ENCODE assay signal across 18 mouse cellular contexts in the genomic region with DNA sequence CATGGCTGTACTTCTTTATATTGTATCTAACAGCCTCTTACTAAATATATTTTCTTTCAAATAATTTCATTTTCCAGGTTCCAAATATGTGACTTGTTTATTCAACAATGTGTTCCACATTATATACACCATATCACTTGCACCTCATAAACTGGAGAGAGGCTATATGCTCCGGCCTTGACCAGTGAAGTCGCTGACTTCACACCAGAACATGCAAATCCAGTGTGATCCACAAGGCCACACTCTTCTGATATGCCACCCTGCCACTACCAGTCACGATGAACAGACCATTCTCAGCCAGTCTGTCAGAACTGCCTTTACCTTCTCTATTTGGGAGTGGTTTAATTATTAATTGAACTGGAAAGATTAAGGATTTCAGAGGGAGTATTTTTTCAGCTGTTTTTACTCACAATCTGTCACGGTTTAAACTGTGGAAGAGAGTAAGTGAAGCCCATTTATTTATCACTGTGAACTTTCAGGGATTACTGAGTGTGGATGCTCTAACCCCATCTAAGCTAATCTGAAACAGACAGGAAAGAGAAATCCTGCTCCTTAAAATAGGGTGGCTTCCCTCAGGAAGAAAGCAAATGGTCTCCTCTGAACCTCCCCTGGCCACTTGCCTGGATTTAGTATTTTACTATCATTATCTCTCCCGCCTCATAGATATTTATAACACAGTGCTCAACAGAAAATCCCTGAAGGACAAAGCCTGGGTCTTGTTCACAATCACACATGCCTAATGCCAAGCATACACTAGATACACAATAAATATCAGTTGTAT.
DNase-seq lines count a peak whose midpoint lies in the region; ATAC-seq lines count a peak whose summit lies in the region.
"Had no signal": no experiment of that assay in that cellular context is flagged by ENCODE, and none has a peak within 500 bp of the region (broad histone marks: within the 10 kb centered on the region; RNA-seq: fewer than 3 reads in every experiment).

No protein-coding gene starts in this region.

- H3K9me3 ChIP-seq in embryonic facial prominence, embryonic 11.5 days (replicated peaks; ENCODE audit: control insufficient read depth, low read length), result no peaks in the 10 kb centered on the region
- H3K9me3 ChIP-seq in embryonic facial prominence, embryonic 10.5 days, result no peaks in the 10 kb centered on the region
- H3K9me3 ChIP-seq in kidney, embryonic 16.5 days (ENCODE audit: low read length), result no peaks in the 10 kb centered on the region
- no peaks in the 10 kb centered on the region for H3K9me3 ChIP-seq in kidney, embryonic 14.5 days (ENCODE audit: control insufficient read depth, low read length)
- no peaks in the 10 kb centered on the region for H3K9me3 ChIP-seq in midbrain, embryonic 11.5 days (ENCODE audit: control insufficient read depth, low read length)
- H3K9me3 ChIP-seq in midbrain, embryonic 16.5 days (replicated peaks; ENCODE audit: control insufficient read depth, low read length, poor library complexity, severe bottlenecking), result no peaks in the 10 kb centered on the region
- H3K9me3 ChIP-seq in intestine, embryonic 16.5 days (ENCODE audit: control insufficient read depth, low read length), result no peaks in the 10 kb centered on the region
- no peaks in the 10 kb centered on the region for H3K9me3 ChIP-seq in hindbrain, embryonic 14.5 days (ENCODE audit: control insufficient read depth, low read length)
- H3K9me3 ChIP-seq: hindbrain, embryonic 10.5 days had no signal

- H3K4me1 ChIP-seq in embryonic facial prominence, embryonic 11.5 days (ENCODE audit: control insufficient read depth, insufficient read depth, low read length), result no peaks in the 10 kb centered on the region
- peaks cover 6% of the 10 kb centered on the region; the same call in 1 of the 2 replicates for H3K4me1 ChIP-seq in embryonic facial prominence, embryonic 10.5 days
- no peaks in the 10 kb centered on the region for H3K4me1 ChIP-seq in kidney, embryonic 16.5 days (ENCODE audit: insufficient read depth, low read length)
- H3K4me1 ChIP-seq in kidney, embryonic 14.5 days (ENCODE audit: control insufficient read depth, insufficient read depth, low read length), result no peaks in the 10 kb centered on the region
- no peaks in the 10 kb centered on the region for H3K4me1 ChIP-seq in midbrain, embryonic 11.5 days (ENCODE audit: control insufficient read depth, insufficient read depth, low read length)
- H3K4me1 ChIP-seq in midbrain, embryonic 16.5 days (ENCODE audit: control insufficient read depth, insufficient read depth, low read length), result no peaks in the 10 kb centered on the region
- no peaks in the 10 kb centered on the region for H3K4me1 ChIP-seq in intestine, embryonic 16.5 days (ENCODE audit: control insufficient read depth, insufficient read depth, low read length)
- H3K4me1 ChIP-seq in hindbrain, embryonic 14.5 days (replicated peaks; ENCODE audit: control insufficient read depth, insufficient read depth, low read length), result no peaks in the 10 kb centered on the region
- H3K4me1 ChIP-seq: hindbrain, embryonic 10.5 days had no signal

- H3K36me3 ChIP-seq in embryonic facial prominence, embryonic 11.5 days (replicated peaks; ENCODE audit: control insufficient read depth, insufficient read depth, low read depth, low read length), result no peaks in the 10 kb centered on the region
- no peaks in the 10 kb centered on the region for H3K36me3 ChIP-seq in embryonic facial prominence, embryonic 10.5 days (replicated peaks)
- no peaks in the 10 kb centered on the region for H3K36me3 ChIP-seq in kidney, embryonic 16.5 days (ENCODE audit: insufficient read depth, low read length)
- H3K36me3 ChIP-seq in kidney, embryonic 14.5 days (ENCODE audit: control insufficient read depth, insufficient read depth, low read length), result no peaks in the 10 kb centered on the region
- no peaks in the 10 kb centered on the region for H3K36me3 ChIP-seq in midbrain, embryonic 11.5 days (ENCODE audit: control insufficient read depth, insufficient read depth, low read length)
- no peaks in the 10 kb centered on the region for H3K36me3 ChIP-seq in midbrain, embryonic 16.5 days (ENCODE audit: control insufficient read depth, insufficient read depth, low read length)
- H3K36me3 ChIP-seq in intestine, embryonic 16.5 days (ENCODE audit: control insufficient read depth, insufficient read depth, low read length), result no peaks in the 10 kb centered on the region
- no peaks in the 10 kb centered on the region for H3K36me3 ChIP-seq in hindbrain, embryonic 14.5 days (replicated peaks; ENCODE audit: control insufficient read depth, insufficient read depth)
- H3K36me3 ChIP-seq: hindbrain, embryonic 10.5 days had no signal

- peak; percentile 29 for DNase-seq in embryonic facial prominence, embryonic 11.5 days (ENCODE audit: low spot score)
- DNase-seq in embryonic facial prominence, embryonic 10.5 days (ENCODE audit: low spot score), result no peak
- peak; percentile 81 for DNase-seq in midbrain, embryonic 11.5 days (ENCODE audit: low spot score, missing footprints)
- DNase-seq in hindbrain, embryonic 14.5 days (ENCODE audit: low spot score), result no peak
- DNase-seq: adrenal gland, postnatal 36 days; cerebellum, adult 9-10 months; gastrocnemius, postnatal 10 days; lung, adult 2 months; spleen, adult 18-20 months; thymus, postnatal 4 days had no signal

- no peak overlapping the region for H3K27ac ChIP-seq in embryonic facial prominence, embryonic 11.5 days (replicated peaks; ENCODE audit: low read depth, low read length)
- no peak overlapping the region for H3K27ac ChIP-seq in embryonic facial prominence, embryonic 10.5 days (replicated peaks)
- H3K27ac ChIP-seq in kidney, embryonic 16.5 days (ENCODE audit: low read length), result no peak overlapping the region
- no peak overlapping the region for H3K27ac ChIP-seq in kidney, embryonic 14.5 days (ENCODE audit: low read depth, low read length)
- no peak overlapping the region for H3K27ac ChIP-seq in midbrain, embryonic 11.5 days (ENCODE audit: low read depth, low read length)
- H3K27ac ChIP-seq in midbrain, embryonic 16.5 days (ENCODE audit: low read length), result no peak overlapping the region
- no peak overlapping the region for H3K27ac ChIP-seq in intestine, embryonic 16.5 days (ENCODE audit: low read length)
- H3K27ac ChIP-seq in hindbrain, embryonic 14.5 days, result no peak overlapping the region
- H3K27ac ChIP-seq: hindbrain, embryonic 10.5 days had no signal

- no peak for ATAC-seq in embryonic facial prominence, embryonic 11.5 days (replicated peaks; ENCODE audit: insufficient number of reproducible peaks, low FRiP score, low TSS enrichment, low read depth)
- ATAC-seq in kidney, embryonic 16.5 days (ENCODE audit: low FRiP score, low TSS enrichment), result peak; percentile 74; the same call in 1 of the 2 replicates
- ATAC-seq in kidney, embryonic 14.5 days (ENCODE audit: low FRiP score, low TSS enrichment), result no peak
- ATAC-seq in midbrain, embryonic 11.5 days (ENCODE audit: low FRiP score), result no peak
- no peak for ATAC-seq in midbrain, embryonic 16.5 days
- peak; percentile 79 for ATAC-seq in intestine, embryonic 16.5 days
- ATAC-seq in hindbrain, embryonic 14.5 days (ENCODE audit: low FRiP score), result no peak
- ATAC-seq: activated CD4-positive, CD25-positive, alpha-beta regulatory T cell, adult 4 months; inflammation-experienced regulatory T-cells, adult 6 months had no signal

- no peak overlapping the region for H3K9ac ChIP-seq in embryonic facial prominence, embryonic 11.5 days (replicated peaks; ENCODE audit: low read length)
- H3K9ac ChIP-seq in kidney, embryonic 16.5 days (replicated peaks; ENCODE audit: low read length), result no peak overlapping the region
- H3K9ac ChIP-seq in kidney, embryonic 14.5 days (ENCODE audit: low read depth, low read length), result no peak overlapping the region
- H3K9ac ChIP-seq in midbrain, embryonic 11.5 days (ENCODE audit: low read length), result no peak overlapping the region
- H3K9ac ChIP-seq in midbrain, embryonic 16.5 days (ENCODE audit: low read depth, low read length), result no peak overlapping the region
- H3K9ac ChIP-seq in intestine, embryonic 16.5 days (ENCODE audit: low read depth, low read length), result no peak overlapping the region
- H3K9ac ChIP-seq in hindbrain, embryonic 14.5 days, result no peak overlapping the region

- no peaks in the 10 kb centered on the region for H3K27me3 ChIP-seq in embryonic facial prominence, embryonic 11.5 days (ENCODE audit: control insufficient read depth, insufficient read depth, low read length)
- no peaks in the 10 kb centered on the region for H3K27me3 ChIP-seq in embryonic facial prominence, embryonic 10.5 days (replicated peaks; ENCODE audit: low read depth, poor library complexity, severe bottlenecking)
- no peaks in the 10 kb centered on the region for H3K27me3 ChIP-seq in kidney, embryonic 16.5 days (ENCODE audit: insufficient read depth, low read length)
- H3K27me3 ChIP-seq in kidney, embryonic 14.5 days (ENCODE audit: control insufficient read depth, insufficient read depth, low read length), result no peaks in the 10 kb centered on the region
- no peaks in the 10 kb centered on the region for H3K27me3 ChIP-seq in midbrain, embryonic 11.5 days (ENCODE audit: control insufficient read depth, insufficient read depth, low read length)
- no peaks in the 10 kb centered on the region for H3K27me3 ChIP-seq in midbrain, embryonic 16.5 days (ENCODE audit: control insufficient read depth, insufficient read depth, low read depth, low read length)
- no peaks in the 10 kb centered on the region for H3K27me3 ChIP-seq in intestine, embryonic 16.5 days (replicated peaks; ENCODE audit: control insufficient read depth, insufficient read depth, low read length)
- H3K27me3 ChIP-seq in hindbrain, embryonic 14.5 days (ENCODE audit: control insufficient read depth, insufficient read depth, low read length), result no peaks in the 10 kb centered on the region

- H3K4me2 ChIP-seq in embryonic facial prominence, embryonic 11.5 days (ENCODE audit: low read depth, low read length), result no peak overlapping the region
- H3K4me2 ChIP-seq in kidney, embryonic 16.5 days (replicated peaks; ENCODE audit: low read depth, low read length), result no peak overlapping the region
- no peak overlapping the region for H3K4me2 ChIP-seq in kidney, embryonic 14.5 days (replicated peaks; ENCODE audit: low read depth, low read length)
- H3K4me2 ChIP-seq in midbrain, embryonic 11.5 days, result no peak overlapping the region
- no peak overlapping the region for H3K4me2 ChIP-seq in midbrain, embryonic 16.5 days (ENCODE audit: low read length)
- H3K4me2 ChIP-seq in intestine, embryonic 16.5 days (ENCODE audit: low read depth, low read length), result no peak overlapping the region
- no peak overlapping the region for H3K4me2 ChIP-seq in hindbrain, embryonic 14.5 days (replicated peaks)

- WGBS in embryonic facial prominence, embryonic 11.5 days, result 46% methylated on average over 5 of the region's 5 CpGs
- 51% methylated on average over 5 of the region's 5 CpGs for WGBS in embryonic facial prominence, embryonic 10.5 days
- 40% methylated on average over 5 of the region's 5 CpGs for WGBS in kidney, embryonic 16.5 days
- 45% methylated on average over 5 of the region's 5 CpGs for WGBS in kidney, embryonic 14.5 days
- 79% methylated on average over 5 of the region's 5 CpGs for WGBS in midbrain, embryonic 11.5 days
- WGBS in midbrain, embryonic 16.5 days, result 64% methylated on average over 5 of the region's 5 CpGs
- WGBS in intestine, embryonic 16.5 days, result 40% methylated on average over 5 of the region's 5 CpGs
- WGBS in hindbrain, embryonic 14.5 days, result 69% methylated on average over 5 of the region's 5 CpGs

- no peak overlapping the region for H3K4me3 ChIP-seq in embryonic facial prominence, embryonic 11.5 days (ENCODE audit: low read depth, low read length)
- H3K4me3 ChIP-seq in embryonic facial prominence, embryonic 10.5 days, result no peak overlapping the region
- H3K4me3 ChIP-seq in kidney, embryonic 16.5 days (ENCODE audit: low read length), result no peak overlapping the region
- no peak overlapping the region for H3K4me3 ChIP-seq in kidney, embryonic 14.5 days (ENCODE audit: low read length)
- no peak overlapping the region for H3K4me3 ChIP-seq in midbrain, embryonic 11.5 days (ENCODE audit: low read depth, low read length)
- no peak overlapping the region for H3K4me3 ChIP-seq in midbrain, embryonic 16.5 days (ENCODE audit: low read depth, low read length)
- no peak overlapping the region for H3K4me3 ChIP-seq in intestine, embryonic 16.5 days (ENCODE audit: low read length)
- H3K4me3 ChIP-seq in hindbrain, embryonic 14.5 days (replicated peaks; ENCODE audit: low read length), result no peak overlapping the region
- H3K4me3 ChIP-seq: hindbrain, embryonic 10.5 days; myocyte had no signal

Comparison
In these comparisons a context has a peak if more than half of its experiments do, and no peak if none do; other contexts are left out.
1. ATAC-seq: peak in kidney, embryonic 16.5 days (single experiment) and intestine, embryonic 16.5 days (single experiment); none in embryonic facial prominence, embryonic 11.5 days (single experiment), kidney, embryonic 14.5 days (single experiment), midbrain, embryonic 11.5 days (single experiment), midbrain, embryonic 16.5 days (single experiment) and hindbrain, embryonic 14.5 days (single experiment).
2. DNase-seq: peak in embryonic facial prominence, embryonic 11.5 days (single experiment) and midbrain, embryonic 11.5 days (single experiment); none in embryonic facial prominence, embryonic 10.5 days (single experiment) and hindbrain, embryonic 14.5 days (single experiment).